Mouse (Mus musculus) granulocyte monocyte progenitor cell, adult 5-6 weeks (primary cell): ENCODE measurements at regions not wholly inside any gene's neighbourhood (a gene's known extent, or its start where the extent isn't known, plus 50 kb on each side); places are given as distances from the start of the nearest gene placed in this dataset.

Experiments
- ATAC-seq: replicated peaks from 2 replicates; pipeline ENCODE4 v1.8.0; 2016; ENCODE audit warnings: mild to moderate bottlenecking, moderate TSS enrichment, inconsistent platforms; ENCODE audit not compliant: poor library complexity, severe bottlenecking

DNA sequence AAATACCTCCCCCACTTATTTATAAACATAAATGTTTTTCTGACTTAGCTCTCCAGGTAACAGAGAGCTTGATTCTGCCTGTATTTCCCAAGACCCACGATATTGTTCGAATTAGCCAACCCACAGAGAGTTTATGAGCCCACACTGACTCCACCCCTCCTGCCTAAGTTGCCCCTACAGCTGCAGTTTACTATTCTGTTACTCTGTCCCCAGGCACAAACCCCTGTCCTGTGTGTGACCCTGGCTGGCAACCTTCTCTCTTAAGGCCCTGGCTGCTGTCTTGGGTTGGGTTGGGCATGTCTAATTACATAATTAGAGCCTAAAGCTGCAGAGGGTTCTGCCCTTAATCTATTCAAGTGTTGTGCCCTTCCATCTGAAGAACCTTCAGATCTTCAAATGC lies 116.4 kb upstream of the Adra1d start:
- ATAC-seq = no peak

DNA sequence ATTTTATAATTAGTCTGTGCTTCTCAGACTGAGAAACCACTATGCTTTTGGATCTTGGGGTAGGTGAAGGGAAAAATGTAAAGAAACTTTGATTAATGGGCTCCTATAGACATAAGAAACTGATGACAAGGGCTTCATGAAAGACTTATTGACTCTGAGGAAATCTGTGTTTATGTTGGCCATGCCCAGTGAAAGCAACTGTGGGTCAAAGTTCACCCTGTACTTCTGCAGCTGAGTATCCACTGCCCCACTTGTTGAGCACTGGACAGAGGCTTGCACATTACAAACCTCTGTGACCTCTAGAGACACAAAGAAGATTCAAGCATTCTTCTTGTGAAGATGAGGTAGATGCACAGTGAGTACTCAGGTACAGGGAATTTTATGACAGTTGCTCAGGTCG lies 114.7 kb upstream of the Adra1d start:
- ATAC-seq = no peak

- no peak for ATAC-seq
These were observed 112.8 kb upstream of the Adra1d start for GRCm38 (mm10) chr2:131674872-131675271.

GRCm38 (mm10) chr2:131673351-131673750 lies 111.3 kb upstream of the Adra1d start:
- ATAC-seq = no peak

DNA sequence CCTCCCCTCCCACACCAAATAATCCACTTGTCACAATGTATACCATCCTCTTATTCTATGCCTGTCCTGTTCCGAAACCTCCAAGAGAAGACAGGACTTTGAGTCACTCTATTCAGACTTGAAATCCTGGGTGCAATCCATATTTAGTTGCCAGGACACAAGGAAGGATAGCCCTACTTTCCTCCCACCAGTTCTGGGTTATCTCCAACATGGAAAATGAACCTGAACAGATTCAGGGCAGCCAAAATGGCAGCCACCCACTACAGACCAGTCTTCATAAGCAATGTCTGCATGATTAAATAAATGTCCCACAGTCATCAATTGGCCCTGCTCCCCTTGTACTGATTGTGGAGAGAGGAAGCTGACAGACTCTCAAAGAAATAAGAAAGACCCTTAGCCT lies 110.6 kb upstream of the Adra1d start:
- no peak for ATAC-seq

- no peak for ATAC-seq
These were observed 110.1 kb upstream of the Adra1d start for GRCm38 (mm10) chr2:131672223-131672622.

DNA sequence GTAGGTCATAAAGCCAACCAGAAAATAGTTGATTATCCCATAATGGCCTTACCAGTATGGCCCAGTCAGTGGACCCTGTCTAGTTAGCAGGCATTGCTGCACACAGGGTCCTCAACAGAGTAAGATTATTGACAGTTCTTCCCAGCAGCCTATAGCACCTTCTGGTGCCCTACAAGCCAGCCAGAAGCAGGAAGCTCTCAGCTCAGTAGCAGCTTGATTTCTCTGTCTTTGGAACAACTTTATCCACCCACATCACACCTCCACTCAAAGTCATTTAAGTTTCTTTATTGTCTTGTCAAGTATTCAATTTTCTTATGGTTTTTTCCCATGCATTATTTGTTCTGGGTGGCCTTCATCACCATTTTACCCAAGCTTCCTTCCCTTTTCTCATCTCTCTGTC lies 108.8 kb upstream of the Adra1d start:
- ATAC-seq = no peak

DNA sequence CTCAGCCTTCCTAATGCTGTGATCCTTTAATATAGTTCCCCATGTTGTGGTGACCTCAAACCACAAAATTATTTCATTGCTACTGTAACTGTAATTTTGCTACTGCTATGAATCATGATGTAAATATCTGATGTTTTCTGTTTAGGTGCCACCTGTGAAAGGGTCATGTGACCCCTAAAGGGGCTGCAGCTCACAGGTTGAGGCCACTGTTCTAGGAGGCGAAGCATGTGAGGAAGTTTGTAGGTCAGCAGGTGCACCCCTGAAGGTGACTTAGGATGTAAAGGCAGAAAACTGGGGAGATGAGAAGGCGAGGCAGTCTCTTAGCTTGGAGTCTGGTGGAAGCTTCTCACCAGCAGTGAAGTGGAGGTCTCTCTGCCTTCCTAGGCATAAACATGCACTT lies 105.8 kb upstream of the Adra1d start:
- ATAC-seq = no peak

DNA sequence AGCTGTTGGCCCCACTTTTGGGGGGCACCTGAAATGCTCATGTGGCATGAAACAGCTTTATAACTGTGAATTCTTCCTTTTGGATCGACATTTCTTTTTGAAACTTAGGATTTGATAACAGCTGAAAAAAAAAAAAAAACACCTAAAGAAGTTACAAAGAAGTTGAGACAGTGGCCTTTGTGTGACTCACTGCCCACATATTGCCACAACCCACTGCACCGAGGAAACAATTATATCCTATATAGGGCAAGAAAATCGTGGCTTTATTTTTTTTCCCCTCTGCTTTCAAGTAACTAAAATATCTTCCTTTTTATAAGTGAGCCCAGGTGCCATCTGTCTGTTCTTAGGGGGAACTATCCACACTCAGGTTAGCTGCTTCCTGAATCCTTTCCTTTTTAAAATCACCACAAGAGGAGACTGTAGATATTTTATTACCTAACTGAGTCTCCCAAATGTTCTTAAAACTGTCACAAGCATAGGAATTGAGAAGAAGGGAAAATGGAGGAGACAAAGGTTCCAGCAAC lies 104.8 kb upstream of the Adra1d start:
- ATAC-seq = no peak

DNA sequence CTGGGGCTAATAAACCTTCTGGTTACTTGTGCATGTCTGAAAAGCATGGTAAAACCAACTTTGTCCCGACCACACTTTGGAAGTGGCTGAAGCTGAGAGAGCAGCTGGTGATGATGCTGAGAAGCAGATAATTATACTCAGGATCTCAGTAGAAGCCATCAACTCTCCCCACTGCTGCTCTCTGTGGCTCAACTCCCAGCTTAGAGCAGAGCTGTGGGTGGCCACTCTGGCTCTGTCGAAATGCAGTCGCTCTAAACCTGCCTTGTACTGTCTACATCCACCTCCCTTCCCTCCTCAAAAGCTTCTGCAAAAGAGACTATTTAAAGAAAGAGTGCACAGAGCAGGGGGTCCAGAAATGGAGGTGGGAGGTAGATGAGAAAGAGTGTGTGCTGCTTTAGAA lies 102.5 kb upstream of the Adra1d start:
- ATAC-seq = no peak

- no peak for ATAC-seq
These were observed 101.2 kb upstream of the Adra1d start for GRCm38 (mm10) chr2:131663199-131663809.

GRCm38 (mm10) chr2:131652197-131652596 lies 90.1 kb upstream of the Adra1d start:
- no peak for ATAC-seq

DNA sequence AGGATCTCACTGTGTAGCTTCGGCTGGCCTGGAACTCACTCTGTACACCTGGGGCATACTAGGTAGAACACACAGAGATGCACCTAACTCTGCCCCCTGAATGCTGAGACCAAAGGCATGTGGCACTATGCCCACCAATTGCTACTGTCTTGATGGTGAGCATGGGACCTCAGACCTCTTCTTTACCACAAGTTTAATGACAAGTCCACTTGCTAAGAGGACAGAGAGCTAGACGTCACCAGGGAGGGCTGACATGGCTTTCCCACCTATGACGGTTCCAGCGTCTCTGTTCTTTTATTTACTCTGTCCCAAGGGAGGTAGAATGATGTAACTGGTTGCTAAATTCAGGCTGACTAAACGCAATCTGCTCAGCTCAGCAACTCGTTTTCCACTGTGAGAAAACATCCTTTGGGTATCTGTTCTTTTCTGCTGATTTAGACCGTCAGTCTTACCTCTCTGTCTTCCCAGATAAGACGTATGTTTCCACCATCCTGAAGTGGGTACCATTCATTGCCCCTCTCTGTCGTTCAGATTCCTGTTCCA lies 88.6 kb upstream of the Adra1d start:
- ATAC-seq = no peak

GRCm38 (mm10) chr2:131644166-131644858 lies 82.2 kb upstream of the Adra1d start:
- no peak for ATAC-seq

DNA sequence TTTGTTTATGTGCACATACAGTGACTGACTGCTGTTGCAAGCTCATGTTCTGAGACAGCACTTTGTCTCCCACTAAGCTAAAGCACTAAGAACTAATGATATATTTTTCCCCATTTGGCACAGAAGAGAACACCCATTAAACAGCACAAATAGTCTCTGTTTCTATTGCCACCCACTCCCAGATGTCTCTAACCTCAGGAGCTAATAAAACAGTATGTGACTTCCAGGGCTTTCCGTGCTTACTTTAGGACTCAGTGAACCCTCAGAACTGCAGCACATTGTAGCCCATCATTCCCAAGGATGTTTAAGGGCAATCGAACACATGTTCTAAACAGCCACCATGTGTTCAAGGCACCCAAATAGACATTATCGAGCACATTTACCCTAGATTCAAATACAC lies 80.4 kb upstream of the Adra1d start:
- ATAC-seq = no peak

GRCm38 (mm10) chr2:131638996-131639605 lies 77.0 kb upstream of the Adra1d start:
- ATAC-seq = no peak

DNA sequence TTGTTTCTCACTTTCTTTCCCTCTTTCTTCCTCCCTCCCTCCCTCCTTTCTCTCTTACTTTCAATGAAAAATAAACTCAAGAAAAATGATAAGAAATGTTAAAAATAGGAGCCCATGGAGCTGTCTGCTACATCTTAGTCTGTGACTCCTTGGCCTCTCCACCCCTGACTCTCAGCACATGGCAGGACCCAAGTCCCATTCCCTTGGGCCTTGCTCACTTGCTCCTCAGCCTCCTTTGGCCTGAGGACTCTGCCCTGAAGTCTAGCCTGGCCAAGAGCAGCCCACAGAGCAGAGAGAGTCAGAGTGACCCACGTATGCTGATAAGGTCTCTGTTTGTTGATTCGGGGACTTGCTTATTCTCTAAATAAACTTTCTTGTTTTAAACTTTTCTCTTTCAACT lies 73.7 kb upstream of the Adra1d start:
- ATAC-seq = no peak

GRCm38 (mm10) chr2:131617916-131618315 lies 55.8 kb upstream of the Adra1d start:
- no peak for ATAC-seq

- ATAC-seq = no peak
These were observed 50.4 kb upstream of the Adra1d start for GRCm38 (mm10) chr2:131612486-131612885.
